Mouse (Mus musculus) yolk sac, embryonic 10.5 days (tissue): ENCODE measurements around the gene Olfr1371.
A peak's percentile ranks its signal among the peaks of the same experiment; 100 is the strongest.

Source experiments
- DNase-seq: peaks from one replicate; pipeline ENCODE4 v3.0.0-alpha.2; 2017; ENCODE audit warnings: low spot score

Gene Olfr1371

GRCm38 (mm10) chr11:52213887-52214286, at the start of gene Olfr1371:
TSS of gene Olfr1371 (minus strand) at chr11:52213987.
- no peak for DNase-seq

DNA sequence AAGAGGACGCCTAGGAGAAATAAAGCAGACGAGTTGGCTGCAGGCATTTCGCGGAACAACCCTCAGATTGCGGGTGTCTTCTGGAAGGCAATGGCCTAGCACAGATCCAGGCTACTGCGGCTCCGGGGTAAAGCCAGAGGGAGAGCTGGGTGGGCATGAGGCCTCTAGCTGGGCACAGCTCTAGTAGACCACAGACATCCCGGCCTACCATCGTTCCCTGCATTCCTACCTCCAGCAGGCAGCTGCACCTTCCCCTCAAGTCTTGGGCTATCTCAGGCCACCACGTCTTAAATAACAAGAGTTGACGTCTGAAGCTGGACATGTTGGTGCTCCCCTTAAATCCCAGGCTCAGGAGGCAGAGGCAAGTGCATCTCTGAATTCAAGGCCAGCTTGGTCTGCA, 48.6 kb upstream of the Olfr1371 start:
- no peak for DNase-seq

DNA sequence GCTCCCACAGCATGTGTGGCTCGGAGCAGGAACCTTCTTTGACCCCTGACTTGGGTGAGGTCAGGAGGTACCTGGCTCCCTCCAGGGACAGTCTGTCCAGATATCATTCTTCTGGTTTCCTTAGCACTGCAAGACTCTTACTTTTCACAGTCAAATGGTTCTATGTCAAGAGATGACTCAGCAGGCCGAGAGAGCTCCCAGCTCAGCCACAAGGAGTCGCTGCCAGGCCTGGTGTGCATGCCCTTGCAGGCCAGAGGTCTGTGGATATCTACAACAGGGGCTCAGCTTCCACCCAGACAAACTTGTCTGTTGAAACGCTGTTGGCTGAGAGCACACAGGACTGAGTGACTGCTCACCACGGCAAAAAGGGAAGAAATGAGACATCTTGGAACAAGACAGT, 48.1 kb upstream of the Olfr1371 start:
- DNase-seq, result peak; percentile 35

DNA sequence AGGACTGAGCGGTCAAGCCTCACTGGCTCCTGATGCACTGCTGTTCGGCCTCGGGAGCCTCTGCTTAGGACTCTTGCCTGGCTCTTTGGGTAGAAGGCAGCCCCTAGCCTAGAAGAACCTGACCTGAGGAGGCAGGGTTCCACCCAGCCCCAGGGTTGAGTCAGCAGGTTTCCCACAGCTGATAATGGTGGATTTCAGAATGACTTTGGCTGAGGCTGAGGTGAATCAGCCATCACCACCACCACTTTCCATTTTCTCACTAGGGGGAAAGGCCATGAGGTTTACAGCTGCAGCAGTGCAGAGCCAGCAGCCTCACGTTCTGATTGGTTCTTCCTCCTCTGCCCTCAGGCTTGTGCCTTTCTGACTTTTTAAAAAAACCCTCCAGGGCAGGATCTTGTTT, 47.1 kb upstream of the Olfr1371 start:
- DNase-seq, result no peak

- no peak for DNase-seq
Observed at GRCm38 (mm10) chr11:52258711-52259110, 44.9 kb upstream of the Olfr1371 start.

- no peak for DNase-seq
Observed at GRCm38 (mm10) chr11:52257376-52257775, 43.6 kb upstream of the Olfr1371 start.

GRCm38 (mm10) chr11:52255077-52255476, 41.3 kb upstream of the Olfr1371 start:
- DNase-seq, result no peak

DNA sequence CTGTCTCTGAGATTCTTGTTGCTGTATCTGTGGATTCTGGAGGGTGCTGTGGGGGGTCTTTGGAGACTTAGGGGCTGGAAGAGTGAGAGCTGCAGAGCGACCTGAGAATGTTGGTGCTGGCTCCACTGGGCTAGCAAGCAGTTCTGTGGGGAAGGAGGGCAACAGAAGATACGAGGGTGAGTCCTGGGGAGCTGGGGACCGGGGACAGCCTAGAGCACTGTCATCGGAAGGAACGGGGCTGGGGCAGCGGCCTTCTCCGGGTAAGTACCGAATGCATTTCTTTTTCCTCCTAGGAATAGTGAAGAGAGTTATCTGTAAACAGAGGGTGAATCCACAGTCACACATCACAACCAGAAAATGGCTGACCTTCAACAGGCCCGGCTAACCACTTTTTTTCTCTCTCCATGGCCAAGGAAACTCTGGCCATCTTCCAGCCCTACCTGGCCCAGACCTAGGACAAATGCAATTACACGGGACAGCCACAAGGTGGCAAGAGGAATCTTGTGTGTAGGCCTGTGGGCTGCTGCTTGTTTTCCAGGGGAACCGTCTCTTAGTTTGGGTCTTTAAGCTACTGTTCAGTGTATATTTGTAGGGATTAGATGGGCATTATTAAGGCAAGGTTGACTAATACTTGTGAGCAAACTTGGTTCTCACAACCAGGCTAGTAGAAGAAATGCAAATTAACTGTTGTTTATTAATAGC, 40.0 kb upstream of the Olfr1371 start:
- peak; percentile 43 for DNase-seq

DNA sequence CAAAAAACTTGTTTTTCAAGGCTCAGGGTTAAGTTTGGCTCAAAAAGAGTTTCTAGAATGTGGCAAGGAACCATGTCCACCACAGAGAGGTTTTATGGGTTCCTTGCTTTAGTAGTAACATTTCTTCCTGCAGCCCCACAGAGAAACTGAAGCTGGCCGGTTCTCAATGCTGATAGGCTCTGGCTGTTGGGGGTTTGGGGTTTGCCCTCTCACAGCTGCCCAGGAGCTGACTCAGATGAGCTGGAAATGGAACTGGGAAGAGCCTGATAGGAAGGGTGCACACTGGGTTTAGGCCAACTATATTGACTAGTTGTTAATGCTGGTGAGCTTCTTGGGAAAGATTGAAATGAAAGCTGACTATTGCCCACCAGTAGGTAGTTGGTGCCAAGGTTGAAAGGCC, 38.9 kb upstream of the Olfr1371 start:
- no peak for DNase-seq

DNA sequence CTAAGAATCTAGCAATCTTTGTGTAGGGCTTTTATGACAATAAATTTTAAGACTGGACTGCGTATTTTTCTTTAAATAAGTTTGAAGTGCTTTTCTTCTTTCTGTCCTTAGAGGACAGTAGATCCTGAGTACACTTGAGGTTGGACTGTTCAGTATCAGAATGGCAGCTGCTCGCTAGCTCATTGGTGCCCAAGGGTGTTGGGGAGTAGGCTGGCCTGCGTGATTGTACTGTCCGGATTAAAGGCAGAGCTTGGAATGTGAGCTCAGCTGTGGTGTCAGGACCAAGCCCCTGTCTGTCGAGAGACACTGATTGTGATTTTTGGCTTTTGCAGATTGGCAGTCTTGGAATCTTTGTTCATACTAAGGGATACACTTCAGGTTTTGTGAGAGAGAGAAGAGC, 38.0 kb upstream of the Olfr1371 start:
- no peak for DNase-seq

- peak; percentile 21 for DNase-seq
Observed at GRCm38 (mm10) chr11:52249452-52249851, 35.7 kb upstream of the Olfr1371 start.

DNA sequence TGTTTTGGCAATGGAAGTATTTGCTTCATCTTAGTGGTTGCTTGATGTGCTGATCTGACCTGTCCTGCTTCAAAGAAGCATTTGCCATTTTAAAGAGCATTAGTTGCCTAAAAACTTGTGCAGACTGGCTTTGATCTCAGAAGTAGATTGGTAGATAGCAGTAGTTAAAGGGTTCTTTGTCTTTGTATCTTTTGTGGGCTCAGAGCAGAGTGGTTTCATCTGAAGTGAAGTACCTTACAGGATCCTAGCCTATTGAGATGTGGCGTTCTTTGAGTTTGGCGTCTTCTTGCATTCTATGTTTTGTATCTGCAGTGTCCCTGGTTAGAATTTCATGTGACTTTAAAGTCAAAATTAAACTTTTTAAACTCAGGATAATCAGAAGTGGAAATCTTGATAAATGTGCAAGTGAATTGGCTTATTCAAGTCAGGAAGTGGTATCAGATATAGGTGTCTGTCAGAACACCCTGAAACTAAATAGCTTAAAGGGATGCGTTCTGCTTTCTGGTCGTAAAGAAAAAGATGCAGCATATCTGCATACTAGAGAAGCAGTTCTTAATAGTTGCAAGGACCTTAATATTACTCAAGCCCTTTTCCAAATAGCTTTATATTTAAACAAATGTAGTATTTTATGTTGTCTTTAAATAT, 27.2 kb upstream of the Olfr1371 start:
- DNase-seq, result no peak

- DNase-seq, result no peak
Observed at GRCm38 (mm10) chr11:52234509-52234908, 20.7 kb upstream of the Olfr1371 start.

GRCm38 (mm10) chr11:52233906-52234305, 20.1 kb upstream of the Olfr1371 start:
- DNase-seq, result no peak

DNA sequence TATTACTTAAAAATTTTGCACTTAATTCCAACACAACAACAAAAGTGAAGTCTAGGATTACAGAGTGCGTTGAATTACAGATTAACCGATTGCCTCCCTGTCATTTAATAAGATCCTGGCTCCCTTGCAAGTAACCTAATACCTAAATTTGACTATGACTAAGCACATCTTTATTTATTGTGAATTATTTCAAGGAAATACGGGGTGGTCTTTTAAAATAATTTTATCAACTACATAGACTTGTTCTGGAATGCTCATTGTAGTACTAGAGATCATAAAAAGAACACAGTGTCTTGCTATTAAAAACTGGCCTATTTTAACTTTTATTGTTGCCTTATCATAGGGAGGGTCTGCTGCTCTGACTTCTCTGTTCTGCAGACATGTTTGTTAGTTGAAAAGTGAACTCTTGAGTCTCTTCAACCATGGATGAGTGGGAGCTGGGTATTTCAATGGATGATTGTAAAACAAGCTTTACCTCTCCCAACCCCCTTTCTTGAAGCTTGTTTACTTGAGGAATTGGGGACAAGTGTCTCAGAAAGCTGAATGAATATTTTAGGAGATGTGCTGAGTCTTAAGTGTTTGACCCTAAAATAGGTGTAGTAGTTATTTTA, 19.4 kb upstream of the Olfr1371 start:
- no peak for DNase-seq

GRCm38 (mm10) chr11:52231606-52232541, 18.1 kb upstream of the Olfr1371 start, which contains the start of gene Skp1a:
TSS of gene Skp1a (plus strand) at chr11:52231995.
- DNase-seq, result peak; percentile 89

DNA sequence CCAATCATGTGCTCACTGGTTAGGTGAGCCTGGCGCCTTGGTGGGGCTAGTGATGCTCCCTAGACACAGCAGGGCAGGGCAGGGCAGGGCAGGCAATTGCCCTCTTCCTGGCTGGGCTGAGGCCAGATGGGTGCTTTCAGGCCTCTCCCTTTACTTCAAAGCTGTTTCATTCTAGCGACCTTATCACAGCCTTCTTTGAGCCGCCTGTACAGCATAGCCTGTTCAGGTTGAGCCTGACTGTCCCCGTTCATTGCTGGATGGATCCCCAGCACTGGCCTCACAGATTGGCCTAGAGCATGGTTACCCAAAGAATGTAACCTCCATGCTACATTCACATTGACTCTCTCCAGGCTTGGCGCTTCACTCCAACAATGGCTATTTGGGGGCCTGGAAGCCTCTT, 16.9 kb upstream of the Olfr1371 start:
- DNase-seq, result no peak

DNA sequence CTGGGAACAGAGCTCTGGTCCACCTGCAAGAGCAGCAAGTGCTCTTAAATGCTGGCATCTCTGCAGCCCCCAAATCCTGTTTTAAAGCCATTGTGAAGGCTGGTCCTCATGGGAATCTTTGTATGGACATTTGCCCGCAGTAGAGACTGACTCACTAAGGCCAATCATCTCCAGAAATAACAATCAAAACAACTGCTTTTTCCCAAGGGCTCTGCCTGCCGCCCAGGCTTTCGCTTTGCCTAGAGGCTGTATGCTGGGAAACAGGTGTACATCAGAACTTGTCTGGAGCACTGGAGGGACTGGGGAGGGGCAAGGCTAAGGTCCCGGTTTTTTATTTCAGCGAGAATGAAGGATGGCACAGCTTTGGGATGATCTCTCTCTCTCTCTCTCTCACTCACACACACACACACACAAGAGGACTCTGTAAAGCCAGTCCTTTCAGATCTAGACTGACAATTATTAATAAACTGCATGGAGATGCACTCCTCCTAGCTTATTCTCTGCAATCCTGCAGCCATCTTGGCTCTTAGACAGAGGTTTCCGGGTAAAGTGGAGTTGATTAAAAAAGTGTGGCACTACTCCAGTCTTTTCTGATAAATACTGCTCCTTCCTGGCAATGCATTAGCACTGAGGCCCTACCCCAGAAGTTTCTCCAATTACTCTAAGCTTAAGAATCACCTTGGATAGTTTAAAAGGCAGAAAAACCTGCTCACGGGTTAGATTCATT, 15.1 kb upstream of the Olfr1371 start:
- no peak for DNase-seq

- no peak for DNase-seq
Observed at GRCm38 (mm10) chr11:52227466-52228226, 13.9 kb upstream of the Olfr1371 start.

DNA sequence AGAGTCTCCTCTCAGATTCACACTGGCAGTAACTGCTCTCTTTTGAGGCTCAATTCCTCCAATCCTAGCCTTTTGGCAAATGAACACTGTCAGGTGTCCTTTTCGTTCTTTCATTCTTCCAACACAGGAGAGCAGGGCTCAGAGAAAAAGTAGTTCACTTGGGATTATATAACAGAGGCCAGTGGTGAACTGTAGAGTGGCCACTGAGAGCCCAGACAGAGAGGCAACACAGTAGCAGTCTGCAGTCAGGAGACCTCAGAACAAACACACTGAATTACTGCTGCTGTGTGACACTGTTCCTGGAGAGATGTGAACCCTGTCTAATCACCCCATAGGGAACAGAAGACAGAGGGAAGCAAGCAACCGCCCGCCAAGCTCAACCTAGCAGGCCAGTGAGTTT, 13.3 kb upstream of the Olfr1371 start:
- DNase-seq, result no peak
